Mouse (Mus musculus) MEL (cell line): ENCODE results near the gene Proca1. TPM values are rescaled to one million over a fixed set of nuclear protein-coding genes. Genes with fewer than 3 reads are reported as not detected.

Experiments
- DNase-seq: peaks from one replicate; pipeline ENCODE4 v3.0.0; 2011; ENCODE audit warnings: low read depth, low spot score
- H3K27ac ChIP-seq: 2 replicates; pipeline ENCODE4 v1.5.1; 2012; ENCODE audit warnings: low read depth, mild to moderate bottlenecking, control low read depth, low read length, moderate library complexity; ENCODE audit not compliant: control insufficient read depth
- H3K27me3 ChIP-seq, 2 experiments: fragments of 150-350 bp in 1 of 2; sonication (generic) in 1 of 2; 2 replicates each; pipeline ENCODE4 v1.6.1; 2012; ENCODE audit warnings: low read length in 2 of 2, mild to moderate bottlenecking in 2 of 2, improper control_type of control experiment in 1 of 2, moderate library complexity in 1 of 2; ENCODE audit not compliant: insufficient read depth in 2 of 2, control insufficient read depth in 1 of 2
- H3K36me3 ChIP-seq, 2 experiments: 2 replicates each; pipeline ENCODE4 v1.6.1; 2012 to 2014; ENCODE audit warnings: low read length in 2 of 2, improper control_type of control experiment in 1 of 2, inconsistent platforms in 1 of 2, mild to moderate bottlenecking in 1 of 2; ENCODE audit not compliant: insufficient read depth in 2 of 2, control insufficient read depth in 1 of 2
- H3K4me1 ChIP-seq, 2 experiments: fragments of 150-350 bp in 1 of 2; sonication (generic) in 1 of 2; 2 replicates each; pipeline ENCODE4 v1.6.1; 2012; ENCODE audit warnings: low read length in 2 of 2, improper control_type of control experiment in 1 of 2, mild to moderate bottlenecking in 1 of 2; ENCODE audit not compliant: insufficient read depth in 2 of 2, control insufficient read depth in 1 of 2
- H3K4me3 ChIP-seq, 2 experiments: fragments of 150-350 bp in 1 of 2; sonication (generic) in 1 of 2; 2 replicates each; pipeline ENCODE4 v1.5.1; 2012; ENCODE audit warnings: low read depth in 2 of 2, low read length in 2 of 2, mild to moderate bottlenecking in 2 of 2, moderate library complexity in 2 of 2, control low read depth in 1 of 2, improper control_type of control experiment in 1 of 2; ENCODE audit not compliant: control insufficient read depth in 1 of 2, insufficient read depth in 1 of 2
- H3K79me2 ChIP-seq: 2 replicates; pipeline ENCODE4 v1.6.1; 2012; ENCODE audit warnings: mild to moderate bottlenecking, low read length, moderate library complexity; ENCODE audit not compliant: control insufficient read depth, poor library complexity, insufficient read depth
- H3K9ac ChIP-seq: 2 replicates; pipeline ENCODE4 v1.6.1; 2012; ENCODE audit warnings: low read depth, mild to moderate bottlenecking, control low read depth, low read length, moderate library complexity; ENCODE audit not compliant: control insufficient read depth, poor library complexity, severe bottlenecking
- H3K9me3 ChIP-seq: fragments of 150-350 bp; sonication (generic); replicated peaks from 2 replicates; pipeline ENCODE4 v1.6.1; 2012; ENCODE audit warnings: mild to moderate bottlenecking, low read length, improper control_type of control experiment, moderate library complexity; ENCODE audit not compliant: insufficient read depth
- CHD1 ChIP-seq: IDR thresholded peaks from 2 replicates; pipeline ENCODE4 v1.6.1; 2012; ENCODE audit warnings: low read depth, mild to moderate bottlenecking, inconsistent platforms, low read length, improper control_type of control experiment
- ELF1 ChIP-seq: IDR thresholded peaks from 2 replicates; pipeline ENCODE4 v1.6.1; 2014; ENCODE audit warnings: low read depth, mild to moderate bottlenecking, inconsistent platforms, low read length, improper control_type of control experiment, moderate library complexity
- EP300 ChIP-seq, 2 experiments: IDR thresholded peaks; 2 replicates each; pipeline ENCODE4 v1.6.1; 2011; ENCODE audit warnings: improper control_type of control experiment in 2 of 2, low read length in 2 of 2, low read depth in 1 of 2, mild to moderate bottlenecking in 1 of 2
- ETS1 ChIP-seq: IDR thresholded peaks from 2 replicates; pipeline ENCODE4 v1.6.1; 2012; ENCODE audit warnings: low read depth, mild to moderate bottlenecking, inconsistent platforms, low read length, improper control_type of control experiment, moderate library complexity
- MAZ ChIP-seq: IDR thresholded peaks from 2 replicates; pipeline ENCODE4 v1.6.1; 2012; ENCODE audit warnings: low read depth, mild to moderate bottlenecking, inconsistent platforms, low read length, improper control_type of control experiment
- MEF2A ChIP-seq: IDR thresholded peaks from 2 replicates; pipeline ENCODE4 v1.6.1; 2014; ENCODE audit warnings: low read depth, mild to moderate bottlenecking, inconsistent platforms, low read length, improper control_type of control experiment; ENCODE audit not compliant: poor library complexity, insufficient replicate concordance, severe bottlenecking; ENCODE audit errors: extremely low read depth
- MYB ChIP-seq: IDR thresholded peaks from 2 replicates; pipeline ENCODE4 v1.6.1; 2011; ENCODE audit warnings: mild to moderate bottlenecking, low read depth, low read length, improper control_type of control experiment
- MYC ChIP-seq: IDR thresholded peaks from 2 replicates; pipeline ENCODE4 v1.6.1; 2011; ENCODE audit warnings: low read depth, mild to moderate bottlenecking, low read length, improper control_type of control experiment, moderate library complexity
- NRF1 ChIP-seq: IDR thresholded peaks from 2 replicates; pipeline ENCODE4 v1.6.1; 2014; ENCODE audit warnings: low read depth, mild to moderate bottlenecking, inconsistent platforms, low read length, improper control_type of control experiment, moderate library complexity; ENCODE audit not compliant: poor library complexity, insufficient read depth, severe bottlenecking
- RAD21 ChIP-seq: IDR thresholded peaks from 2 replicates; pipeline ENCODE4 v1.6.1; 2011; ENCODE audit warnings: mild to moderate bottlenecking, low read depth, low read length, improper control_type of control experiment
- RCOR1 ChIP-seq: IDR thresholded peaks from 2 replicates; pipeline ENCODE4 v1.6.1; 2012; ENCODE audit warnings: low read depth, mild to moderate bottlenecking, inconsistent platforms, low read length, improper control_type of control experiment
- SIN3A ChIP-seq: IDR thresholded peaks from 2 replicates; pipeline ENCODE4 v1.6.1; 2012; ENCODE audit warnings: low read length, improper control_type of control experiment, inconsistent platforms
- TCF12 ChIP-seq: IDR thresholded peaks from 2 replicates; pipeline ENCODE4 v1.6.1; 2014; ENCODE audit warnings: low read depth, mild to moderate bottlenecking, inconsistent platforms, low read length, improper control_type of control experiment, moderate library complexity
- ZNF384 ChIP-seq: IDR thresholded peaks from 2 replicates; pipeline ENCODE4 v1.6.1; 2012; ENCODE audit warnings: low read depth, mild to moderate bottlenecking, inconsistent platforms, low read length, improper control_type of control experiment
- polyA plus RNA-seq, 2 experiments: library from polyadenylated mRNA; stranded (reverse) in 1 of 2; unstranded in 1 of 2; fragments of >175 nt in 1 of 2; fragments of >200 nt in 1 of 2; gene quantifications; 2 replicates each; pipeline versions ENCODE4 v1.2.1 to v1.2.4; 2012; ENCODE audit warnings: low replicate concordance in 2 of 2, low read depth in 1 of 2; ENCODE audit not compliant: insufficient read length in 2 of 2, insufficient read depth in 1 of 2, missing spikeins in 1 of 2
- total RNA-seq: library from RNA; depleted of rRNA; stranded (reverse); fragments of 300-350 nt; gene quantifications from 2 replicates; pipeline ENCODE4 v1.2.3, GENCODE M21; 2012

The Proca1 gene
- total and polyA plus RNA-seq, 3 experiments: 0.15 to 0.54 TPM; not detected in 1

DNA sequence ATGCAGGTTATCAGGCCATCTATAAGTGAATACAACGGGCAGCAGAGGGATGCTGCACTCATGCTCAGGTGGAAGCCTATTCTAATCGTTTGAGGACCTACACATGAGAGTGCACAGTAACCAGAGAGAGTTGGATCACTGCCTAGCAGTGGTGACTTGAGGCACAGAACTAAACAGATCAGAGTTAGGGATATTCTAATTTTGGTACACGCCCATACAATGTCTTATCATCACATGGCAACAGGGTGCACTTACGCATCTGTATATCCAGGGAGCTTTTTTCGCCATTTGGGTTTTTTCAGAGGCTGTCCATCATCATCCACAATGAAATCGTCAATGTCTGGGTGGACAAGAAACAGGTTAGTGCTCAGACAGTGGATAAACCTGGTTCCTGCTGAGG is 38.3 kb downstream of the Proca1 start:
- peak; percentile 42 for DNase-seq
- no peak overlapping the region for H3K27ac ChIP-seq
- no peak overlapping the region for H3K4me3 ChIP-seq
- no peaks in the 10 kb centered on the region for H3K27me3 ChIP-seq
- no peaks in the 10 kb centered on the region for H3K9me3 ChIP-seq
- peaks cover 9% of the 10 kb centered on the region for H3K79me2 ChIP-seq
- peaks cover 0 to 58% of the 10 kb centered on the region in 2 experiments; a peak in 2 of 4 replicates for H3K36me3 ChIP-seq
- no peak overlapping the region for H3K9ac ChIP-seq
- no peaks in the 10 kb centered on the region for H3K4me1 ChIP-seq
- TF ChIP-seq SIN3A: 0 out of 2 replicates have a peak, but pooled peaks have one; percentile 2
- no peak for TF ChIP-seq CHD1

DNA sequence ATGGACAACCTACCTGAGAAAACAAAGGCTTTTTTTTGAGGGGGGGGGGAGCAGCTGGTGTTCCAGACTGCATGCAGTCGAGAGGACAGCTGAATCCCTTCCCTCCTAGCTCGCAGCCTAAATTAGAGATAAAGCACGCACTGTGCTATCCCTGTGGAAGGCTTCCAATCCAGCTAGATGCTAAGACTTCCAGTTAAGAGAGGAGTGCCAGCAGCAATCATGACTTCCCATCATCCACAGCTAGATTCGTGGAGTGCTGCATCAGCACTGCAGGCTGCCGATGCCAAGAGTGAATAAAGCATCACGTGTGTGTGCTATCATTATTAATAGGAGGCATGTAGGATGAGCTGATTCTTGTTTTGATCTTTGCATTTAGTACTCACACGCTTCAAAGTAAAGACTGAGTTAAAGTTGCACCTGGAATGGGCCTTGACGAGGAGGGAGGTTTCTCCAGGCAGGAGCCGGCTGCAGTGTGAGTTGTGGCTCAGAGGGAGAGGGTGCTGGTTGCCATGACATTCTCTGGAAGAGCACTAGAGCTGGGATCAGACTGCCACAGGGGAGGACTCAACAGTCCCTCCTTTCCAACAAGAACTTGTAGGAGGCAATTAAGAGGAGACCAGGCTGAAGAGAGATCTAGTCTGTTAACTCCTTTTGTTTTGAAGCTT is 47.1 kb downstream of the Proca1 start:
- no peak for DNase-seq
- H3K27ac ChIP-seq: no peak overlapping the region
- peaks cover 0 to 6% of the 10 kb centered on the region in 2 experiments; a peak in 3 of 4 replicates for H3K4me1 ChIP-seq
- H3K4me3 ChIP-seq: no peak overlapping the region
- H3K9me3 ChIP-seq: no peaks in the 10 kb centered on the region
- TF ChIP-seq ZNF384 (no peak), MAZ (no peak), MYB (no peak), RAD21 (no peak), RCOR1 (no peak), SIN3A (no peak), TCF12 (no peak), MYC (no peak), ETS1 (no peak), NRF1 (no peak), EP300 (IDR thresholded peaks at IDR 0.05; ENCODE audit: low read depth in 1 of 2, low read length in 2 of 2) (no peak), ELF1 (no peak), MEF2A (no peak)
- H3K27me3 ChIP-seq: no peaks in the 10 kb centered on the region
- no peak overlapping the region for H3K9ac ChIP-seq
- peaks cover 75% of the 10 kb centered on the region for H3K79me2 ChIP-seq
- peaks cover 15 to 17% of the 10 kb centered on the region in 2 experiments for H3K36me3 ChIP-seq
